Mouse (Mus musculus) c-Kit-positive CD71-positive TER-119-negative erythroid progenitor cells, embryonic 14.5 days (primary cell): ENCODE data around the gene Slc25a5.
"Not testable (repeated sequence)": the region's sequence is repeated elsewhere in the genome, so short reads cannot be mapped to it uniquely, and the experiment has no call there.

Experiments used
- DNase-seq: peaks from one replicate; pipeline ENCODE4 v3.0.0-alpha.2; 2013; ENCODE audit warnings: low read depth

Gene Slc25a5

GRCm38 (mm10) chrX:36795424-36796162, at the start of gene Slc25a5:
Slc25a5 (plus strand) TSS chrX:36795651.
- peak; percentile 57 for DNase-seq

- DNase-seq: no peak
These were observed 48.7 kb upstream of the Slc25a5 start for GRCm38 (mm10) chrX:36746789-36747188.

- DNase-seq: no peak
These were observed 46.9 kb upstream of the Slc25a5 start for GRCm38 (mm10) chrX:36748573-36748972.

GRCm38 (mm10) chrX:36749281-36749785, 46.1 kb upstream of the Slc25a5 start:
- no peak for DNase-seq

GRCm38 (mm10) chrX:36750591-36750990, 44.9 kb upstream of the Slc25a5 start:
- DNase-seq: no peak

- DNase-seq: no peak
These were observed 42.9 kb upstream of the Slc25a5 start for GRCm38 (mm10) chrX:36752586-36752985.

- no peak for DNase-seq
These were observed 37.5 kb upstream of the Slc25a5 start for GRCm38 (mm10) chrX:36757796-36758472.

GRCm38 (mm10) chrX:36758566-36758965, 36.9 kb upstream of the Slc25a5 start:
- no peak for DNase-seq

GRCm38 (mm10) chrX:36760946-36761635, 34.4 kb upstream of the Slc25a5 start:
- DNase-seq: peak; percentile 61

GRCm38 (mm10) chrX:36762289-36762688, 33.2 kb upstream of the Slc25a5 start:
- no peak for DNase-seq

- DNase-seq: no peak
These were observed 32.6 kb upstream of the Slc25a5 start for GRCm38 (mm10) chrX:36762894-36763293.

- no peak for DNase-seq
These were observed 32.0 kb upstream of the Slc25a5 start for GRCm38 (mm10) chrX:36763298-36763933.

- no peak for DNase-seq
These were observed 31.5 kb upstream of the Slc25a5 start for GRCm38 (mm10) chrX:36763934-36764317.

- no peak for DNase-seq
These were observed 28.1 kb upstream of the Slc25a5 start for GRCm38 (mm10) chrX:36767386-36767785.

GRCm38 (mm10) chrX:36772591-36772990, 22.9 kb upstream of the Slc25a5 start:
- no peak for DNase-seq

GRCm38 (mm10) chrX:36775520-36775919, 19.9 kb upstream of the Slc25a5 start:
- DNase-seq: no peak

GRCm38 (mm10) chrX:36777694-36778093, 17.8 kb upstream of the Slc25a5 start:
- no peak for DNase-seq

- DNase-seq: no peak
These were observed 6.1 kb upstream of the Slc25a5 start for GRCm38 (mm10) chrX:36789360-36789759.

GRCm38 (mm10) chrX:36794571-36794970, 880 bp upstream of the Slc25a5 start:
- DNase-seq: no peak

- peak; percentile 58 for DNase-seq
These were observed 721 bp downstream of the Slc25a5 start for GRCm38 (mm10) chrX:36796163-36796581.

GRCm38 (mm10) chrX:36796734-36797133, 1.3 kb downstream of the Slc25a5 start:
- not testable (repeated sequence) for DNase-seq
